Mouse (Mus musculus) heart, embryonic 11.5 days (tissue): Measurements from ENCODE around the gene Fam3b. TPM values are rescaled to one million over a fixed set of nuclear protein-coding genes. Genes with fewer than 3 reads are reported as not detected.

Experiments used
- ATAC-seq: fragments of 200-750 bp; cut with Nextera tagmentation; replicated peaks from 2 replicates; pipeline ENCODE4 v1.8.0; 2017; ENCODE audit warnings: moderate library complexity; ENCODE audit not compliant: insufficient number of reproducible peaks, low FRiP score, low TSS enrichment
- H3K27ac ChIP-seq: fragments of 300-500 bp; sonication (generic); 2 replicates; pipeline ENCODE4 v1.5.1; 2014; ENCODE audit warnings: mild to moderate bottlenecking, low read depth, low read length
- H3K27me3 ChIP-seq: fragments of 300-500 bp; sonication (generic); 2 replicates; pipeline ENCODE4 v1.6.1; 2014; ENCODE audit warnings: mild to moderate bottlenecking, low read length, mixed read lengths; ENCODE audit not compliant: control insufficient read depth, insufficient read depth
- H3K36me3 ChIP-seq: fragments of 300-500 bp; sonication (generic); 2 replicates; pipeline ENCODE4 v1.6.1; 2014; ENCODE audit warnings: mild to moderate bottlenecking, low read length, moderate library complexity, mixed read lengths; ENCODE audit not compliant: control insufficient read depth, insufficient read depth
- H3K4me1 ChIP-seq: fragments of 300-500 bp; sonication (generic); 2 replicates; pipeline ENCODE4 v1.6.1; 2014; ENCODE audit warnings: low read length; ENCODE audit not compliant: control insufficient read depth, insufficient read depth
- H3K4me2 ChIP-seq: fragments of 300-500 bp; sonication (generic); 2 replicates; pipeline ENCODE4 v1.6.1; 2014; ENCODE audit warnings: mild to moderate bottlenecking, moderate library complexity
- H3K4me3 ChIP-seq: fragments of 300-500 bp; sonication (generic); 2 replicates; pipeline ENCODE4 v1.5.1; 2014; ENCODE audit warnings: low read depth, low read length
- H3K9ac ChIP-seq: fragments of 300-500 bp; sonication (generic); 2 replicates; pipeline ENCODE4 v1.6.1; 2014; ENCODE audit warnings: mild to moderate bottlenecking, low read depth, low read length, moderate library complexity
- H3K9me3 ChIP-seq: fragments of 300-500 bp; sonication (generic); replicated peaks from 2 replicates; pipeline ENCODE4 v1.6.1; 2016; ENCODE audit warnings: low read length; ENCODE audit not compliant: control insufficient read depth
- WGBS: fragments of 180-500 bp; shearing (Covaris S2); extraction: QIAGEN DNeasy Blood & Tissue Kit; methylation state at CpG from one replicate; pipeline ENCODE4 v1.1.7; 2014; ENCODE audit not compliant: insufficient replicate concordance; 5-methylcytosine and 5-hydroxymethylcytosine counted together
- polyA plus RNA-seq: library from polyadenylated mRNA; unstranded; fragments of >200 nt; fragmentation: Nextera tagmentation; extraction: Ambion mirVana; gene quantifications from 2 replicates; pipeline ENCODE4 v1.2.1, GENCODE M21; 2014

Fam3b gene
- polyA plus RNA-seq, 1 experiment from 2014 or later = not detected

DNA sequence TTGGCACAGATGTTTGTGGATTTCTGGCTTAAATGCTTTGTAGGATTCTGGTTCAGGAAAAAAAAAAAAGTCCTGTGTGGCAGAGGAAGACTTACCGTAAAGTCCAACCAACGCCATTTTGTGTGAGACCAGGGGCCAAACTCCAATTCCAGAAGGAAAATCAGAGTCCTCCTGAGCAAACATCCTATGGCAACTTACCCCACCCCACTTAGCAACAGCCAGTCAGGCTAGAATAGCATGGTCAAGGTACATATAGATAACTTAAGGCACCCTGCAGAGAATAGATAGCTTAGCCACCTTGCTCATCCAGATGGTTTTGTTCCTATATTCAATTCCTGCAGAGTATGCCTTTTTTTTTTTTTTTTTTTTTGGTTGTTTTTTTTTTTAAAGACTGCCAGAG lies 14.6 kb upstream of the Fam3b start:
- no peak for ATAC-seq
- Histone ChIP-seq H3K36me3 (no peaks in the 10 kb centered on the region), H3K4me2 (no peak overlapping the region), H3K4me1 (peaks cover 2% of the 10 kb centered on the region; the same call in 1 of the 2 replicates), H3K9me3 (no peaks in the 10 kb centered on the region; the same call in 1 of the 2 replicates), H3K4me3 (no peak overlapping the region), H3K9ac (no peak overlapping the region), H3K27ac (no peak overlapping the region), H3K27me3 (no peaks in the 10 kb centered on the region)
- WGBS = 68% methylated on average over 2 of the region's 2 CpGs

DNA sequence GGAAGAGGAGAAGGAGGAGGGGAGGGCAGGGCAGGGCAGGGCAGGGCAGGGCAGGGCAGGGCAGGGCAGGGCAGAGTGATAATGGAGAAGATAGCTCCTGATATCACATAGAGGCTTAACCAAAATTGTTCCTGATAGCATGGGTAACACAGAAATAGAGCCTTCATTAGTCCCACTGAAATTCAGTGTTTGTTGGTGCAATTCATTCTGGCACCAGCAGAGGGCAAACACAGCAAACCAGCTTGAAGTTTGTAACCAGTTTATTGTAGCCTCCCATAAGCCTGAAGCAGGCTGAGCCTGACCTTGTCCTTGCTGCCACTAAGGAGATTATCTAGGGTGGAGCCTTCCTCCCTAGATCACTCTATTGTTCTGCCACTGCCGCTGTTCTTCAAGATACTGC lies 8.4 kb upstream of the Fam3b start:
- WGBS = 10% methylated on average over 1 of the region's 1 CpGs
- H3K36me3 ChIP-seq = no peaks in the 10 kb centered on the region
- no peak overlapping the region for H3K4me3 ChIP-seq
- no peaks in the 10 kb centered on the region for H3K9me3 ChIP-seq
- H3K4me2 ChIP-seq = no peak overlapping the region
- H3K4me1 ChIP-seq = no peaks in the 10 kb centered on the region
- no peak for ATAC-seq
- no peaks in the 10 kb centered on the region for H3K27me3 ChIP-seq
- no peak overlapping the region for H3K9ac ChIP-seq
- no peak overlapping the region for H3K27ac ChIP-seq

DNA sequence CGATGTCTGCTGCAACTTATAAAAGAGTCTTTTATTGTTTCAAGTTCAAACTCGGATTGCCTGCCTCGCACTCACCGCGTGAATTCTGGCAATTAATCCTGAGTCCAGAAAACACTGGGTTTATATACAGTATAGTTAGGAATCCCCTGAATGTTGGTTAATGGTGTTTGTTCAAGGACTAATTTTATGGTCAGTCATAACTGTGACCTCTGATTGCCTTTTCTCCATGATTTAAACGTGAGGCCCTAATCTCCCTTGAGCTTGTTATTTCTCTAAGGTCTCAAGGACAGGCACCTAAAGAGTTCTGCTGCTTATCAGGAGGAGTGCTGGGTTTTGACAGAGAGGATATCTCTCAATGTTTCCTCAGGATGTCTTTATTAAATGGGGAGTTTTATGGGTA lies 7.4 kb upstream of the Fam3b start:
- H3K9ac ChIP-seq = no peak overlapping the region
- 76% methylated on average over 6 of the region's 6 CpGs for WGBS
- no peak overlapping the region for H3K27ac ChIP-seq
- no peaks in the 10 kb centered on the region for H3K27me3 ChIP-seq
- no peak overlapping the region for H3K4me2 ChIP-seq
- no peaks in the 10 kb centered on the region for H3K36me3 ChIP-seq
- no peak for ATAC-seq
- no peaks in the 10 kb centered on the region for H3K9me3 ChIP-seq
- H3K4me3 ChIP-seq = no peak overlapping the region
- H3K4me1 ChIP-seq = no peaks in the 10 kb centered on the region

GRCm38 (mm10) chr16:97516341-97516740 lies 1.7 kb upstream of the Fam3b start:
- Histone ChIP-seq H3K4me2 (no peak overlapping the region), H3K36me3 (no peaks in the 10 kb centered on the region), H3K4me1 (no peaks in the 10 kb centered on the region; the same call in 1 of the 2 replicates), H3K9ac (no peak overlapping the region), H3K4me3 (no peak overlapping the region), H3K27ac (no peak overlapping the region), H3K9me3 (no peaks in the 10 kb centered on the region), H3K27me3 (no peaks in the 10 kb centered on the region)
- WGBS = 64% methylated on average over 3 of the region's 3 CpGs
- no peak for ATAC-seq

GRCm38 (mm10) chr16:97512347-97512751 lies 2.3 kb downstream of the Fam3b start:
- H3K36me3 ChIP-seq = no peaks in the 10 kb centered on the region
- no peak for ATAC-seq
- 82% methylated on average over 12 of the region's 12 CpGs for WGBS

DNA sequence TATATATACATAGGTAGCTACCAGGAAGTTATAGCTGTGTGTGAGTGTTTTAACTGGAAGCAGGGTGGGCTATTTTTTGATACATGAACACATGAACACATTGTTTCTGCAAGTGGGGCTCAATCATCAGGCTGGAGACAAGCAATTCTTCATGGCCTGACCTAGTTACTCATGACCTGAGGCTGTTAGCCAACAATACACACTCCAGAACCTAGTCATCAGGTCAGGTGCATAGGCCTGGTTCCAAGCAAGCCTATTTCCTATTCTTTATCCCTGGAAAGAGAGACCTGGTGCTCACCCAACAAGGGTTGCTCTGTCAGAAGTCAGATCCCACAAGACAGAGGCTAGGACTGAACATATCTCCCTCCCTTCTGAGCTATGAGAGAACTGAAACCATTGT lies 3.1 kb downstream of the Fam3b start:
- no peaks in the 10 kb centered on the region; the same call in 1 of the 2 replicates for H3K4me1 ChIP-seq
- H3K27ac ChIP-seq = no peak overlapping the region
- H3K36me3 ChIP-seq = no peaks in the 10 kb centered on the region
- H3K27me3 ChIP-seq = no peaks in the 10 kb centered on the region
- no peak overlapping the region for H3K9ac ChIP-seq
- H3K4me2 ChIP-seq = no peak overlapping the region
- H3K4me3 ChIP-seq = no peak overlapping the region
- no peaks in the 10 kb centered on the region for H3K9me3 ChIP-seq
- ATAC-seq = no peak

More at GRCm38 (mm10) chr16:97512347-97512751, 2.3 kb downstream of the Fam3b start:
- Histone ChIP-seq H3K4me3 (no peak overlapping the region), H3K4me1 (no peaks in the 10 kb centered on the region; the same call in 1 of the 2 replicates), H3K27ac (no peak overlapping the region), H3K27me3 (no peaks in the 10 kb centered on the region), H3K4me2 (no peak overlapping the region), H3K9me3 (no peaks in the 10 kb centered on the region), H3K9ac (no peak overlapping the region)

GRCm38 (mm10) chr16:97510849-97511248 lies 3.8 kb downstream of the Fam3b start:
- Histone ChIP-seq H3K27ac (no peak overlapping the region), H3K36me3 (no peaks in the 10 kb centered on the region), H3K4me1 (no peaks in the 10 kb centered on the region; the same call in 1 of the 2 replicates), H3K27me3 (no peaks in the 10 kb centered on the region), H3K9ac (no peak overlapping the region), H3K9me3 (no peaks in the 10 kb centered on the region), H3K4me3 (no peak overlapping the region), H3K4me2 (no peak overlapping the region)
- ATAC-seq = no peak
- 52% methylated on average over 5 of the region's 5 CpGs for WGBS

- H3K9ac ChIP-seq = no peak overlapping the region
- H3K36me3 ChIP-seq = no peaks in the 10 kb centered on the region
- no peak overlapping the region for H3K4me3 ChIP-seq
- no peaks in the 10 kb centered on the region for H3K27me3 ChIP-seq
- no peak overlapping the region for H3K27ac ChIP-seq
- no peaks in the 10 kb centered on the region for H3K9me3 ChIP-seq
- no peak for ATAC-seq
- H3K4me1 ChIP-seq = no peaks in the 10 kb centered on the region
- no peak overlapping the region for H3K4me2 ChIP-seq
Measured at GRCm38 (mm10) chr16:97507783-97508182, 6.8 kb downstream of the Fam3b start.

DNA sequence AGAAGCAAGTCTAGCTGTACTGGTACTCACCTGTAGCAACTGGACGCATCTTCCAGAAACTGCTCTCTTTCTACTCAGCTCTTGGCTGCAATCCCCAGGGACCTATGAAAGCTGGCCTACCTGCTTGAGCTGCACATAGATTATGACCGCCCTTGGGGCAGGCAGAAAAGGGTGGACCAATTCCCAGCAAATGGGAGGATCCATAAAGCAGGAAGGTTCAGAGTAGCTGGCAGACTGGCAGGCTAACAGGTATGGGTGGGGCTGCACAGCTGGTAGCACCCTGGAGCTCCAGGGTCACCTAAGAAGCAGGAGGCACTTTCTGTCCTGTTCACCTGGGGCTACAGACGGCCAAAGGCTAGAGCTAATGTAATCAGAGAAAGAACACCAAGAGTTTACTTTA lies 9.8 kb downstream of the Fam3b start:
- Histone ChIP-seq H3K9ac (no peak overlapping the region), H3K36me3 (no peaks in the 10 kb centered on the region), H3K4me2 (no peak overlapping the region), H3K27me3 (no peaks in the 10 kb centered on the region), H3K27ac (no peak overlapping the region), H3K4me1 (no peaks in the 10 kb centered on the region), H3K4me3 (no peak overlapping the region), H3K9me3 (no peaks in the 10 kb centered on the region)
- 71% methylated on average over 3 of the region's 3 CpGs for WGBS
- ATAC-seq = no peak
